In the genomic region with DNA sequence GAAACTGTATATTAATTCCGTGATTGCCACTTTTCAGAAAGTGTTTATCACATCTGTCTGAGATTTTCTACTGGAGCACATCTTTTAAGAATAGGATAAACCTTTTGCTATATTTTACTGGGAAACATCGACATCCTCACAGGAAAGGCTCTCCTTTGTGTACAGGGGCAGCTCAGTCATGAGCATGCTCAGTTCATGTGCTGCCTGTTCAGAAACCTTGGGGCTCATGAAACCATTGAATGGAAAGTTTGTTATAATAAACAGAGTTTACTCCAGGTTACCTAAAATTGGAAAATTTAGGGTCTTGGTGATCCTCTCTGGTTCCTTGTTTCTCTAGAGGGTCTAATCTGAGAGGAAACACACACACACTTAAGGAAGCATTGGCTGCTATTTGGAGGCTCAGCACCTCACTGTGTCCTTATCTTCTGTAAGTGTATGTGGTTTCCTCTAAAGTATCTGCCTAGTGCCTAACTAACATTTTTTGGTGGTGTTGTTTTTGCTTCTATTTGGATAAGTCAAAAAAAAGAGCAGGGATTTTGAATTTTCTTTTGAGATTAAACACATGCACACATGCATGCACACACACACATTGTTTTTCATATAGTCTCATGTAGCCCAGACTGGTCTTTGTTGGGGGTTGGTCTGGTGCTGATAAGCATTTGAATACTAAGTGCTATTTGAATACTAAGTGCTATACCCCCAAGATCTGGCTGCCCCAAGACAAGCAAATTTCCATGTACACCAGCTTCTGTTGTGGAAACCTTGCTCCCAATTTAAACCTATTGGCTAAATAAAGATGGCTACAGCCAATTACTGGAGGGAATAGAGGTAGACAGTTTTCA, we compare ENCODE assay signal across 1 mouse cellular context.
TF ChIP-seq lines count a peak whose summit lies in the region.

No protein-coding gene starts in this region.

TF ChIP-seq in MEL, 35 proteins besides CTCF, POLR2A, EP300 and RAD21 (continued from another document):
- TF ChIP-seq ETS1 (IDR thresholded peaks at IDR 0.05; ENCODE audit: low read depth, low read length), result peak; percentile 81
- TF ChIP-seq NRF1 (IDR thresholded peaks at IDR 0.05; ENCODE audit: insufficient read depth, low read depth, low read length, poor library complexity, severe bottlenecking), result peak; percentile 58; the same call in 1 of the 2 replicates
- peak; percentile 83 for TF ChIP-seq TAL1 (IDR thresholded peaks at IDR 0.05; ENCODE audit: low read length)
